Mouse (Mus musculus): Measurements from ENCODE around the gene Dnm3.

DNA sequence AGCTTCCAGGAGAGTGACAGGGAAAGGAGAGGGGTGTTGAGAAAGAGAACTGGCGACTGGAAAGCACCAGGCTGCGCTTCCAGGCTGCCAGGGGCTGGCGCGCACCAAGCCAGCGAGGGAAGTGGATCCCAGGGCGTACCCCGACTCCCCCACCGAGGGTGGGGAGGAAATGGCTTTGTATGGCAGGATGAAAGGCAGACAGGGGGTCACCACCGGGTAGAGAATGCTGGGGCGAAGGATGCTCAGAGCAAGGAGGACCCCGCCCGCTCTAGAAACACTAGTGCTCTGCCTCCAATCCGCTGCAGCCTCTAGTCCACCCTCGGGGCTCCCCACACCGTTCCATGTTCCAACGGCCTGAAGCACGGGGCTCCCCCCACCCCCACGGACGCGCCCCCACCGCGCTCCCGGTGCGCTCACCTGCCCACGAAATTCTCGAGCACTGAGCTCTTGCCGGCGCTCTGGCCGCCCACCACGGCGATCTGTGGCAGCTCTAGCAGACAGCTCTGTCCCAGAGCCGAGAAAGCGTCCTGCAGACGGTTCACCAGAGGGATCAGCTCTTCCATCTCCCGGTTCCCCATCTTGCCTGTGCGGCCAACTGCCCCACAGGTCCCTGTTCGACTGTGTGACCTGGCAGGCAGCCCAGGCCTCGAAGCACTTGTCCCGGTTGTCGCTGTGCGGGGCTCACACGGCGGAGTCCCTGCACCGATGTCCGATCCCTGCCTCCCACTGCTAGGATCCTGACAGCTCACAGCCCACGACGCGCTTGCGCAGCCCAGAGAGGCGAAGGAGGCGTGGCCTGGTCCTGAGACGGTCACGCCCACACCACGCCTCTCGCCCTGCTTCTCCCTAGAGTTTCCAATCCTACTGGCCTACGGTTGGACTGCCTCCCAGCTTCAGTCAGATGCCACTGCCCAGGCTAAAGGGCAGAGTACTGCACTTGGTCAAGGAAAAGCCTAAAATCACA lies at the start of gene Dnm3:
- TF ChIP-seq POLR2A (IDR thresholded peaks at IDR 0.05; ENCODE audit: control insufficient read depth in 1 of 2, insufficient read depth in 1 of 2, low read depth in 1 of 2, low read length in 2 of 2, poor library complexity in 1 of 2) = no peak
- no peak for TF ChIP-seq CTCF (IDR thresholded peaks at IDR 0.05 in 2 of 3, conservative IDR thresholded peaks at IDR 0.05 in 1 of 3; ENCODE audit: control insufficient read depth in 1 of 3, insufficient read depth in 1 of 3, low read depth in 2 of 3, low read length in 3 of 3, poor library complexity in 1 of 3, severe bottlenecking in 1 of 3)
- no peak for TF ChIP-seq ELF1 (IDR thresholded peaks at IDR 0.05; ENCODE audit: low read depth, low read length)
- no peak for TF ChIP-seq ZNF384 (IDR thresholded peaks at IDR 0.05; ENCODE audit: low read depth, low read length)
- TF ChIP-seq MAFK (IDR thresholded peaks at IDR 0.05; ENCODE audit: borderline replicate concordance, low read depth, low read length) = no peak
- no peak for TF ChIP-seq MAZ (IDR thresholded peaks at IDR 0.05; ENCODE audit: low read depth, low read length)
- no peak for TF ChIP-seq NELFE (IDR thresholded peaks at IDR 0.05; ENCODE audit: low read depth, low read length)
- TF ChIP-seq TCF12 (IDR thresholded peaks at IDR 0.05; ENCODE audit: low read depth, low read length) = no peak
- no peak for TF ChIP-seq GATA1 (IDR thresholded peaks at IDR 0.05; ENCODE audit: low read depth, low read length)
- no peak for TF ChIP-seq UBTF (IDR thresholded peaks at IDR 0.05; ENCODE audit: borderline replicate concordance, insufficient read depth, low read depth, low read length)
- no peak for TF ChIP-seq CHD1 (IDR thresholded peaks at IDR 0.05; ENCODE audit: low read depth, low read length)
